Mouse (Mus musculus) embryonic fibroblast, embryonic 13.5 days (primary cell): ENCODE results near the gene Terb1. TPM values are rescaled to one million over a fixed set of nuclear protein-coding genes. Genes with fewer than 3 reads are reported as not detected.

Experiments
- H3K27ac ChIP-seq: 2 replicates; pipeline ENCODE4 v1.5.1; 2012; ENCODE audit warnings: low read length, control low read depth, inconsistent platforms; ENCODE audit not compliant: insufficient read depth
- H3K4me1 ChIP-seq: 2 replicates; pipeline ENCODE4 v1.6.1; 2011; ENCODE audit warnings: low read length; ENCODE audit not compliant: control insufficient read depth, insufficient read depth
- H3K4me3 ChIP-seq: 2 replicates; pipeline ENCODE4 v1.5.1; 2011; ENCODE audit warnings: mild to moderate bottlenecking, control low read depth, low read length; ENCODE audit not compliant: insufficient read depth
- CTCF ChIP-seq: IDR thresholded peaks from 2 replicates; pipeline ENCODE4 v1.5.1; 2011; ENCODE audit warnings: mild to moderate bottlenecking, control low read depth, low read length, moderate library complexity, borderline replicate concordance; ENCODE audit not compliant: insufficient read depth
- POLR2A ChIP-seq: IDR thresholded peaks from 2 replicates; pipeline ENCODE4 v1.6.1; 2011; ENCODE audit warnings: low read depth, mild to moderate bottlenecking, control low read depth, low read length, moderate library complexity
- polyA plus RNA-seq: library from polyadenylated mRNA; stranded (reverse); fragments of >200 nt; gene quantifications from 2 replicates; pipeline ENCODE4 v1.2.4, GENCODE M21; 2011; ENCODE audit warnings: low read depth; ENCODE audit not compliant: missing spikeins, insufficient read length

The Terb1 gene
- polyA plus RNA-seq, 1 experiment, result 0.25 TPM

DNA sequence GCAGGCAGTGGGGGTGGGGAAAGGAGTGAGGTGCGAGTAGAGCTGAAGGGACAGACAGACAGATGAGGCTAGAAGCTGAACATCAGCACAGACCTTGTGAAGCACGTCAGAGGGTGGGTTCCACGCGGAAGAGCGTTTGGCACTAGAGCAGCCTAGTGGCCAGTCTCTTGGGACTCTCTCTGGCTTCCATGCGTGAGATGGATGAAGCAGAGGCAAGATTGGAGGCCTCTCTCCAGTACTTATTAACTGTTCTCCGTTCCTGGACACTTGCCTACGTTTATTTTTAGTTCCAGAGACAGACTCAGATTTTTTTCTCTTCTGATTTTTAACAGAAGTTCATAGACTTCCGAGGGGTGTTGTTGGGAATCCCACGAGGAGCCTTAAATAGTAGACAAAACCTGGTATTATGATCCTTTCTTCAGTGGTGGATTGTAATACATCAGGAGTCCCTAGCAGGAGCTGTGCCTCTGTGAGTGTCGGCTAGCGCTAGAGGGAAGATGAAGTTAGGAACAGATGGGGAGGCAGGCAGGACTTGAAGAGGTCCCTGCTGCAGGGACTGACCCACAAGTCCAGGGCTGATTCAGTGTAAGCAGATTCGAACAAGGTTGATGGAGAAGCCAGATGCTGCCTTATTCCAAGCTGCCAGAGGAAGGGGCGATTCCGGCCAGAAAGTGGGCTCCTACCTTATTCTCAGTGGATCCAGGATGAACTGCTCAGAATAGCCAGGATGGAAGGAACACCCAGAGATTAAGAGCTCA, 104.1 kb downstream of the Terb1 start:
- TF ChIP-seq CTCF (no peak), POLR2A (no peak)
- H3K27ac ChIP-seq, result peak overlapping the region; percentile 69

GRCm38 (mm10) chr8:104403596-104403995, 106.1 kb downstream of the Terb1 start:
- Histone ChIP-seq H3K27ac (no peak overlapping the region), H3K4me1 (peaks cover 6% of the 10 kb centered on the region; the same call in 1 of the 2 replicates), H3K4me3 (no peak overlapping the region)
- peak; percentile 29; the same call in 1 of the 2 replicates for TF ChIP-seq CTCF
- TF ChIP-seq POLR2A, result no peak

More for the DNA sequence above, 104.1 kb downstream of the Terb1 start:
- H3K4me1 ChIP-seq, result peaks cover 8% of the 10 kb centered on the region; the same call in 1 of the 2 replicates
- no peak overlapping the region for H3K4me3 ChIP-seq

Other genes starting within 250 kb of the Terb1 start
- gene Cmtm2a, start 216.7 kb downstream of the Terb1 start, polyA plus RNA-seq, result not detected in 2 replicates
- gene Gm45711, start 199.8 kb downstream of the Terb1 start, polyA plus RNA-seq, result not detected in 2 replicates
- gene Cmtm1, start 199.8 kb downstream of the Terb1 start, polyA plus RNA-seq, result not detected in 2 replicates
- not detected in 2 replicates for gene Gm11020, start 188.3 kb downstream of the Terb1 start, polyA plus RNA-seq
- gene Cmtm2b, start 187.7 kb downstream of the Terb1 start, polyA plus RNA-seq, result not detected in 2 replicates
- gene Cmtm3, start 170.5 kb downstream of the Terb1 start, polyA plus RNA-seq, result 133 and 134 TPM in 2 replicates
- 28.2 and 29.1 TPM in 2 replicates for gene Cmtm4, start 114.1 kb downstream of the Terb1 start, polyA plus RNA-seq
- 106 and 135 TPM in 2 replicates for gene Dync1li2, start 66.9 kb downstream of the Terb1 start, polyA plus RNA-seq
- 69.9 and 85.6 TPM in 2 replicates for gene Nae1, start 24.7 kb upstream of the Terb1 start, polyA plus RNA-seq
- gene Car7, start 24.8 kb upstream of the Terb1 start, polyA plus RNA-seq, result 0.58 and 0.84 TPM in 2 replicates
- gene Pdp2, start 81.5 kb upstream of the Terb1 start, polyA plus RNA-seq, result 4.0 and 5.1 TPM in 2 replicates
- gene Cdh16, start 114.5 kb upstream of the Terb1 start, polyA plus RNA-seq, result not detected in 2 replicates
- gene Rrad, start 121.4 kb upstream of the Terb1 start, polyA plus RNA-seq, result 4.9 and 7.2 TPM in 2 replicates
- 43.6 and 50.4 TPM in 2 replicates for gene Ciao2b, start 132.1 kb upstream of the Terb1 start, polyA plus RNA-seq
- not detected in 2 replicates for gene Ces2a, start 224.1 kb upstream of the Terb1 start, polyA plus RNA-seq